Comparison of ENCODE assay signal across 8 mouse cellular contexts in the genomic region with DNA sequence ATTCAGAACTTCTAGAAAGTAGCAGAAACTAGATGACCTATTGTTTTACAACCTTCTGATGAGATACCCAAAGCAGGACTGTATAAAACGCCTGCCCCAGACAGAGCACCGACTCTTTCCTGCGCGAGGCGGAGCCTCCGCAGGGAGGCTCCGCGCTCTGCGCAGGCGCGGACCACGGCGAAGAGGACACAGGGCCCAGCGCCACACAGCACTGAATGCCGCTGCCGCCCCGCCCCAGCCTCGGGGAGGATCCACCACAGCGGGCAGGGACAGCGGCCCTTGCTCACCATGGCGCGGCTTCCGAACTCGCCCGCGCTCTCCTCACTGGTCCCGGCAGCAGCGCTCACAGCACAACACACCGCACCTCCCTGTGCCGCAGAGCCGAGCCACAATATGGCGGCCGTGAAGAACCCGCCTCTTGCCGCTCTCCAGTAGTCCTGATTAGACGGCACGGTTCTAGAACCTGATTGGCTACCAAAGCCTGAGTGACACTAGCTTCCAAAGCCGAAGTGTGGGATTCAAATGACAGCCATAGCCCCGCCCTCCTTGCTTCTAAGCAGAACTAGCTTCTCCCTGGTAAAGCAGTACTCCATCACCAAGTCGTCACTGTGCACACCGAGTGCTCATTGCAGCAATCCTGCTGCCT. TPM values are rescaled to one million over a fixed set of nuclear protein-coding genes. Genes with fewer than 3 reads are reported as not detected.
A peak's percentile ranks its signal among the peaks of the same experiment; 100 is the strongest.
DNase-seq lines count a peak whose midpoint lies in the region; ATAC-seq and TF ChIP-seq lines count a peak whose summit lies in the region.

TSS of gene Gm20422 (minus strand) at position 384 of the 646 bp plus-strand sequence.

- no peaks in the 10 kb centered on the region for H3K4me1 ChIP-seq in ES-Bruce4 (ENCODE audit: control insufficient read depth, insufficient read depth, low read length)
- H3K4me1 ChIP-seq in forebrain, embryonic 13.5 days = peaks cover 28% of the 10 kb centered on the region
- H3K4me1 ChIP-seq in liver, postnatal 0 days (ENCODE audit: insufficient read depth) = peaks cover 13% of the 10 kb centered on the region
- peaks cover 18% of the 10 kb centered on the region for H3K4me1 ChIP-seq in neural tube, embryonic 14.5 days (ENCODE audit: control insufficient read depth, insufficient read depth, low read length)

- peak within 1 kb of the TSS; percentile 70 for H3K4me2 ChIP-seq in forebrain, embryonic 13.5 days
- peak within 1 kb of the TSS; percentile 75 for H3K4me2 ChIP-seq in liver, postnatal 0 days (ENCODE audit: low read depth, low read length)
- H3K4me2 ChIP-seq in neural tube, embryonic 14.5 days (ENCODE audit: low read depth, low read length) = peak within 1 kb of the TSS; percentile 47

- peak; percentile 74 for TF ChIP-seq POLR2A in ES-Bruce4 (IDR thresholded peaks at IDR 0.05; ENCODE audit: insufficient read depth, low read length)

- intact Hi-C loops in heart, postnatal 10 days (cut with DNase I) = no loop called here

- H3K9ac ChIP-seq in ES-Bruce4 (ENCODE audit: low read depth, poor library complexity, severe bottlenecking) = peak within 1 kb of the TSS; percentile 81
- peak within 1 kb of the TSS; percentile 91 for H3K9ac ChIP-seq in forebrain, embryonic 13.5 days
- H3K9ac ChIP-seq in liver, postnatal 0 days (replicated peaks) = peak within 1 kb of the TSS; percentile 81
- H3K9ac ChIP-seq in neural tube, embryonic 14.5 days (replicated peaks; ENCODE audit: low read depth, low read length) = peak within 1 kb of the TSS; percentile 83

- peak; percentile 100 for ATAC-seq in cerebellum, adult (ENCODE audit: insufficient number of reproducible peaks, low FRiP score, low TSS enrichment)
- ATAC-seq in forebrain, embryonic 13.5 days = peak; percentile 99
- ATAC-seq in liver, postnatal 0 days = peak; percentile 99
- ATAC-seq in neural tube, embryonic 14.5 days (ENCODE audit: low read depth) = peak; percentile 100

- H3K27ac ChIP-seq in ES-Bruce4 (ENCODE audit: insufficient read depth, low read length) = peak within 1 kb of the TSS; percentile 92
- H3K27ac ChIP-seq in forebrain, embryonic 13.5 days = peak within 1 kb of the TSS; percentile 99
- H3K27ac ChIP-seq in liver, postnatal 0 days (ENCODE audit: low read depth) = peak within 1 kb of the TSS; percentile 98
- peak within 1 kb of the TSS; percentile 99 for H3K27ac ChIP-seq in neural tube, embryonic 14.5 days (ENCODE audit: low read depth, low read length)

- peak; percentile 92 to 94 for DNase-seq in heart, postnatal 10 days
- peak; percentile 97 for DNase-seq in large intestine, adult 2 months (ENCODE audit: low read depth, low spot score)
- peak; percentile 91 for DNase-seq in liver, postnatal 0 days
- peak; percentile 88 for DNase-seq in testis, postnatal 10 days (ENCODE audit: low spot score)

- no peak for TF ChIP-seq CTCF in ES-Bruce4 (IDR thresholded peaks at IDR 0.05; ENCODE audit: low read depth, low read length)
- no peak for TF ChIP-seq CTCF in liver, postnatal 0 days (IDR thresholded peaks at IDR 0.05; ENCODE audit: low read depth)

- H3K27me3 ChIP-seq in ES-Bruce4 (ENCODE audit: control insufficient read depth, insufficient read depth, low read length, poor library complexity, severe bottlenecking) = no peaks in the 10 kb centered on the region
- no peaks in the 10 kb centered on the region for H3K27me3 ChIP-seq in forebrain, embryonic 13.5 days
- no peaks in the 10 kb centered on the region for H3K27me3 ChIP-seq in liver, postnatal 0 days (ENCODE audit: insufficient read depth, low read length)
- H3K27me3 ChIP-seq in neural tube, embryonic 14.5 days (ENCODE audit: control insufficient read depth, insufficient read depth, low read length) = no peaks in the 10 kb centered on the region

- peak within 1 kb of the TSS; percentile 91 for H3K4me3 ChIP-seq in ES-Bruce4 (ENCODE audit: low read depth, low read length)
- H3K4me3 ChIP-seq in forebrain, embryonic 13.5 days = peak within 1 kb of the TSS; percentile 71
- H3K4me3 ChIP-seq in liver, postnatal 0 days (ENCODE audit: low read depth, low read length) = peak within 1 kb of the TSS; percentile 75
- H3K4me3 ChIP-seq in neural tube, embryonic 14.5 days (ENCODE audit: low read depth, low read length) = peak within 1 kb of the TSS; percentile 75

- WGBS in forebrain, embryonic 13.5 days = 0% methylated on average over 40 of the region's 41 CpGs
- under 1% methylated on average over 41 of the region's 41 CpGs for WGBS in large intestine, adult 2 months
- WGBS in liver, postnatal 0 days (ENCODE audit: insufficient replicate concordance) = 0% methylated on average over 41 of the region's 41 CpGs
- under 1% methylated on average over 41 of the region's 41 CpGs for WGBS in neural tube, embryonic 14.5 days

- peaks cover 8% of the 10 kb centered on the region for H3K36me3 ChIP-seq in ES-Bruce4 (ENCODE audit: control insufficient read depth, insufficient read depth, low read length, poor library complexity, severe bottlenecking)
- peaks cover 6% of the 10 kb centered on the region; the same call in 1 of the 2 replicates for H3K36me3 ChIP-seq in forebrain, embryonic 13.5 days (ENCODE audit: poor library complexity, severe bottlenecking)
- peaks cover under 1% of the 10 kb centered on the region; the same call in 1 of the 2 replicates for H3K36me3 ChIP-seq in liver, postnatal 0 days (replicated peaks; ENCODE audit: insufficient read depth, low read length)
- H3K36me3 ChIP-seq in neural tube, embryonic 14.5 days (ENCODE audit: control insufficient read depth, insufficient read depth, low read length) = no peaks in the 10 kb centered on the region

- TF ChIP-seq EP300 in ES-Bruce4 (IDR thresholded peaks at IDR 0.05; ENCODE audit: insufficient read depth, low read depth, low read length) = no peak
- TF ChIP-seq EP300 in liver, postnatal 0 days (IDR thresholded peaks at IDR 0.05; ENCODE audit: low read depth) = no peak

- H3K9me3 ChIP-seq in ES-Bruce4 (replicated peaks; ENCODE audit: control insufficient read depth, insufficient read depth, low read length, poor library complexity, severe bottlenecking) = no peaks in the 10 kb centered on the region
- H3K9me3 ChIP-seq in forebrain, embryonic 13.5 days (replicated peaks) = no peaks in the 10 kb centered on the region
- no peaks in the 10 kb centered on the region for H3K9me3 ChIP-seq in liver, postnatal 0 days (ENCODE audit: low read length)
- H3K9me3 ChIP-seq in neural tube, embryonic 14.5 days (ENCODE audit: control insufficient read depth, low read length) = no peaks in the 10 kb centered on the region

RNA-seq across cellular contexts. Expression of gene Gm20422, which starts in this region (rescaled TPM):
- polyA plus RNA-seq in ES-Bruce4 (2011; ENCODE audit: insufficient read depth, insufficient read length, low read depth, missing spikeins) = not detected in 2 replicates
- 0.28 and 0.81 TPM in 2 replicates for polyA plus RNA-seq in forebrain, embryonic 13.5 days (2015; fragmentation: Nextera tagmentation; extraction: Ambion mirVana)
- 1 to 10 TPM; 4.5 to 5.4 TPM for total RNA-seq in heart, postnatal 10 days (2021)
- polyA plus RNA-seq in large intestine, adult 2 months (2012; rRNA removed) = 1.2 TPM in 1 of 2 replicates, not detected in the other
- 0.18 and 0.86 TPM in 2 replicates for polyA plus RNA-seq in liver, postnatal 0 days (2015; fragmentation: Nextera tagmentation; extraction: Ambion mirVana)
- 0.45 and 0.86 TPM in 2 replicates for polyA plus RNA-seq in neural tube, embryonic 14.5 days (2014; fragmentation: Nextera tagmentation; extraction: Ambion mirVana)

Comparison
In these comparisons a context has a peak if more than half of its experiments do, and no peak if none do; other contexts are left out.
1. Peak in every context shown above with its lines: DNase-seq, ATAC-seq, H3K4me3 ChIP-seq and H3K27ac ChIP-seq.
2. Peak in ATAC-seq, H3K4me3 ChIP-seq, H3K27ac ChIP-seq, H3K9ac ChIP-seq and H3K4me2 ChIP-seq in forebrain, embryonic 13.5 days; RNA of the gene not detected or under 1 TPM.
3. Peak in DNase-seq, ATAC-seq, H3K4me3 ChIP-seq, H3K27ac ChIP-seq, H3K9ac ChIP-seq and H3K4me2 ChIP-seq in liver, postnatal 0 days; RNA of the gene not detected or under 1 TPM.
4. Peak in ATAC-seq, H3K4me3 ChIP-seq, H3K27ac ChIP-seq, H3K9ac ChIP-seq and H3K4me2 ChIP-seq in neural tube, embryonic 14.5 days; RNA of the gene not detected or under 1 TPM.